Mouse (Mus musculus) intestine, postnatal 0 days (tissue): ENCODE measurements around the gene Iscu. TPM values are rescaled to one million over a fixed set of nuclear protein-coding genes. Genes with fewer than 3 reads are reported as not detected.

Experiments used
- ATAC-seq: fragments of 200-750 bp; cut with Nextera tagmentation; 2 replicates; pipeline ENCODE4 v1.8.0; 2017; ENCODE audit warnings: mild to moderate bottlenecking, moderate TSS enrichment, moderate library complexity
- H3K27ac ChIP-seq: fragments of 300-500 bp; sonication (generic); 2 replicates; pipeline ENCODE4 v1.5.1; 2014; ENCODE audit warnings: mild to moderate bottlenecking, low read depth, low read length, moderate library complexity
- H3K27me3 ChIP-seq: fragments of 300-500 bp; sonication (generic); replicated peaks from 2 replicates; pipeline ENCODE4 v1.6.1; 2014; ENCODE audit warnings: low read length, mixed read lengths; ENCODE audit not compliant: control insufficient read depth, insufficient read depth
- H3K36me3 ChIP-seq: fragments of 300-500 bp; sonication (generic); 2 replicates; pipeline ENCODE4 v1.6.1; 2014; ENCODE audit warnings: mild to moderate bottlenecking, moderate library complexity; ENCODE audit not compliant: control insufficient read depth, insufficient read depth
- H3K4me1 ChIP-seq: fragments of 300-500 bp; sonication (generic); replicated peaks from 2 replicates; pipeline ENCODE4 v1.6.1; 2014; ENCODE audit warnings: antibody characterized with exemption, low read length, mixed read lengths; ENCODE audit not compliant: control insufficient read depth, insufficient read depth
- H3K4me2 ChIP-seq: fragments of 300-500 bp; sonication (generic); replicated peaks from 2 replicates; pipeline ENCODE4 v1.6.1; 2014; ENCODE audit warnings: low read depth, mild to moderate bottlenecking, moderate library complexity
- H3K4me3 ChIP-seq: fragments of 300-500 bp; sonication (generic); 2 replicates; pipeline ENCODE4 v1.5.1; 2014; ENCODE audit warnings: low read depth, low read length
- H3K9ac ChIP-seq: fragments of 300-500 bp; sonication (generic); 2 replicates; pipeline ENCODE4 v1.6.1; 2014; ENCODE audit warnings: mild to moderate bottlenecking, low read depth, low read length
- H3K9me3 ChIP-seq: fragments of 300-500 bp; sonication (generic); 2 replicates; pipeline ENCODE4 v1.6.1; 2016; ENCODE audit warnings: mixed run types; ENCODE audit not compliant: control insufficient read depth
- CTCF ChIP-seq: sonication (generic); IDR thresholded peaks from 2 replicates; pipeline ENCODE4 v1.5.1; 2016; ENCODE audit warnings: low read depth, mild to moderate bottlenecking, control low read depth, antibody characterized with exemption, moderate library complexity
- WGBS: fragments of 180-500 bp; shearing (Covaris S2); extraction: QIAGEN DNeasy Blood & Tissue Kit; methylation state at CpG from one replicate; pipeline ENCODE4 v1.1.7; 2014; 5-methylcytosine and 5-hydroxymethylcytosine counted together
- polyA plus RNA-seq: library from polyadenylated mRNA; unstranded; fragments of >200 nt; fragmentation: Nextera tagmentation; extraction: Ambion mirVana; gene quantifications from 2 replicates; pipeline ENCODE4 v1.2.1, GENCODE M21; 2015

Gene Iscu
- polyA plus RNA-seq, 1 experiment from 2014 or later, result 145 TPM

- TF ChIP-seq CTCF, result no peak
- Histone ChIP-seq H3K9me3 (no peaks in the 10 kb centered on the region), H3K27ac (no peak overlapping the region), H3K9ac (no peak overlapping the region), H3K27me3 (no peaks in the 10 kb centered on the region), H3K4me2 (peak overlapping the region; percentile 52), H3K36me3 (0 out of 2 replicates have a peak, but pooled peaks cover 5% of the 10 kb centered on the region), H3K4me1 (no peaks in the 10 kb centered on the region), H3K4me3 (peak overlapping the region; percentile 34; the same call in 1 of the 2 replicates)
- no peak for ATAC-seq
- 70% methylated on average over 9 of the region's 9 CpGs for WGBS
Measured at GRCm38 (mm10) chr5:113798525-113798924, 26.0 kb downstream of the Iscu start.

GRCm38 (mm10) chr5:113799691-113800090, 27.1 kb downstream of the Iscu start:
- peak overlapping the region; percentile 21; the same call in 1 of the 2 replicates for H3K27ac ChIP-seq
- 0 out of 2 replicates have a peak, but pooled peaks cover 5% of the 10 kb centered on the region for H3K36me3 ChIP-seq
- H3K9ac ChIP-seq, result no peak overlapping the region
- H3K4me2 ChIP-seq, result peak overlapping the region; percentile 52
- no peaks in the 10 kb centered on the region for H3K4me1 ChIP-seq
- H3K9me3 ChIP-seq, result no peaks in the 10 kb centered on the region
- TF ChIP-seq CTCF, result no peak
- H3K4me3 ChIP-seq, result peak overlapping the region; percentile 34
- H3K27me3 ChIP-seq, result no peaks in the 10 kb centered on the region
- ATAC-seq, result no peak
- WGBS, result 43% methylated on average over 5 of the region's 5 CpGs

GRCm38 (mm10) chr5:113800280-113800679, 27.7 kb downstream of the Iscu start, which contains the start of gene Tmem119:
TSS of gene Tmem119 (minus strand) at chr5:113800516.
- H3K4me2 ChIP-seq, result peak within 1 kb of the TSS; percentile 52
- H3K27ac ChIP-seq, result peak within 1 kb of the TSS; percentile 21; the same call in 1 of the 2 replicates
- peak within 1 kb of the TSS; percentile 34 for H3K4me3 ChIP-seq

GRCm38 (mm10) chr5:113804395-113804966, 31.9 kb downstream of the Iscu start:
- Histone ChIP-seq H3K9ac (no peak overlapping the region), H3K4me1 (no peaks in the 10 kb centered on the region), H3K36me3 (no peaks in the 10 kb centered on the region), H3K27ac (no peak overlapping the region), H3K4me2 (no peak overlapping the region), H3K4me3 (no peak overlapping the region), H3K9me3 (no peaks in the 10 kb centered on the region), H3K27me3 (no peaks in the 10 kb centered on the region)
- WGBS, result 55% methylated on average over 7 of the region's 7 CpGs
- peak; percentile 36 for TF ChIP-seq CTCF
- ATAC-seq, result no peak

More at GRCm38 (mm10) chr5:113800280-113800679, 27.7 kb downstream of the Iscu start, which contains the start of gene Tmem119:
- H3K9me3 ChIP-seq, result no peaks in the 10 kb centered on the region
- no peaks in the 10 kb centered on the region for H3K27me3 ChIP-seq
- H3K9ac ChIP-seq, result no peak within 1 kb of the TSS; the same call in 1 of the 2 replicates
- WGBS, result 0% methylated on average over 11 of the region's 11 CpGs
- peak; percentile 68 for ATAC-seq
- 0 out of 2 replicates have a peak, but pooled peaks cover 2% of the 10 kb centered on the region for H3K36me3 ChIP-seq
- H3K4me1 ChIP-seq, result no peaks in the 10 kb centered on the region
- no peak for TF ChIP-seq CTCF

GRCm38 (mm10) chr5:113805301-113805700, 32.8 kb downstream of the Iscu start:
- no peak overlapping the region for H3K4me2 ChIP-seq
- no peaks in the 10 kb centered on the region for H3K27me3 ChIP-seq
- H3K9me3 ChIP-seq, result no peaks in the 10 kb centered on the region
- no peaks in the 10 kb centered on the region for H3K4me1 ChIP-seq
- no peak overlapping the region for H3K27ac ChIP-seq
- H3K9ac ChIP-seq, result no peak overlapping the region
- no peaks in the 10 kb centered on the region for H3K36me3 ChIP-seq
- WGBS, result 77% methylated on average over 9 of the region's 9 CpGs
- no peak for ATAC-seq
- no peak overlapping the region for H3K4me3 ChIP-seq
- no peak for TF ChIP-seq CTCF

GRCm38 (mm10) chr5:113806414-113806813, 33.9 kb downstream of the Iscu start:
- Histone ChIP-seq H3K36me3 (no peaks in the 10 kb centered on the region), H3K4me2 (no peak overlapping the region), H3K27ac (no peak overlapping the region), H3K9me3 (no peaks in the 10 kb centered on the region), H3K9ac (no peak overlapping the region), H3K4me1 (no peaks in the 10 kb centered on the region), H3K4me3 (no peak overlapping the region), H3K27me3 (no peaks in the 10 kb centered on the region)
- WGBS, result 18% methylated on average over 10 of the region's 10 CpGs
- 0 out of 2 replicates have a peak, but pooled peaks have one; percentile 28 for ATAC-seq
- TF ChIP-seq CTCF, result no peak
